Mouse (Mus musculus): ENCODE data around the gene Bcl2l13. TPM values are rescaled to one million over a fixed set of nuclear protein-coding genes. Genes with fewer than 3 reads are reported as not detected.

Gene Bcl2l13
- polyA plus RNA-seq, 1 experiment: 17.5 TPM

DNA sequence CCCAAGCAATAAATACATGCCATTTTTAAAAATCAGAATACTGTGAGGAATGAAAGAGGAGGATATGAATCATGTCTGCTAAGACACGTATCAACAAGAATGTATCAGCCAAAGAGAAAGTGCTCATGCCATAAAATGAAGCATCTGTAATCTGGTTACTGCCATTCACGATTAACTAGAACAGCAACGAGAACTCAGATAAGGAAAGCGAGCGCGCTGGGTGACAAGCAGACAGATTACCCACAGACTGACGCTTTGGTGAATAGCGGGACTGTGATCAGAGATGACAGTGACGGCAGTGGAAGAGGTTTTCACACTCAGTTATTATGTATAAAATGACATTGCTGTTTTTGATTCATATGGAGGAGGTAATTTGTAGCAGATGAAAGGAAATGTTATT lies 37.9 kb downstream of the Bcl2l13 start:
- H3K9me3 ChIP-seq (ENCODE audit: control insufficient read depth, low read length): no peaks in the 10 kb centered on the region
- H3K4me1 ChIP-seq (ENCODE audit: control insufficient read depth): peaks cover 12% of the 10 kb centered on the region
- peaks cover 88% of the 10 kb centered on the region for H3K36me3 ChIP-seq (ENCODE audit: control insufficient read depth)
- TF ChIP-seq GATA1 (IDR thresholded peaks at IDR 0.05; ENCODE audit: low read length) (no peak), TAL1 (IDR thresholded peaks at IDR 0.05; ENCODE audit: low read length) (no peak)
- no peak overlapping the region for H3K4me3 ChIP-seq (replicated peaks)
- H3K27me3 ChIP-seq (ENCODE audit: control insufficient read depth): no peaks in the 10 kb centered on the region

DNA sequence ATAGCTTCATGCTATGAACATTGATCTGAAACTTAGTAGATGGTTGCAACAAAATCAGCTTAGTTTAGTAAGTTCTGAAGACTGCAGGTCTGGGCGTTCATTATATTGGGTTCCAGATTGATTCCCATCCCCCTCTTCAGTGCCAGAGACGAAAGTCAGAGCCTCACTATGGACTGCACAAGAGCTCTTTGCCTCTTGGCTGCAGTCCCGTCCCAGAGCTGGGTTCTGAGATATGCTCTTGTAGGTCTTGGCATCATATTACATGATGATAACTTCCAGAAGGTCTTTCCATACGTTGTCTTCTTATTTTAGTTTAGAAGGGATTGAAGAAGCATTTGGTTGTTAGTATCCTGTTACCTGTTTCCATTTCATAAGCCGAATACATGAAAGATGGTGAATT lies 43.0 kb downstream of the Bcl2l13 start:
- peaks cover 97% of the 10 kb centered on the region for H3K36me3 ChIP-seq (ENCODE audit: control insufficient read depth)
- H3K4me3 ChIP-seq (replicated peaks): no peak overlapping the region
- peaks cover under 1% of the 10 kb centered on the region for H3K4me1 ChIP-seq (ENCODE audit: control insufficient read depth)
- H3K9me3 ChIP-seq (ENCODE audit: control insufficient read depth, low read length): peaks cover 2% of the 10 kb centered on the region; the same call in 1 of the 2 replicates
- H3K27me3 ChIP-seq (ENCODE audit: control insufficient read depth): no peaks in the 10 kb centered on the region
- no peak for TF ChIP-seq GATA1 (IDR thresholded peaks at IDR 0.05; ENCODE audit: low read length)

DNA sequence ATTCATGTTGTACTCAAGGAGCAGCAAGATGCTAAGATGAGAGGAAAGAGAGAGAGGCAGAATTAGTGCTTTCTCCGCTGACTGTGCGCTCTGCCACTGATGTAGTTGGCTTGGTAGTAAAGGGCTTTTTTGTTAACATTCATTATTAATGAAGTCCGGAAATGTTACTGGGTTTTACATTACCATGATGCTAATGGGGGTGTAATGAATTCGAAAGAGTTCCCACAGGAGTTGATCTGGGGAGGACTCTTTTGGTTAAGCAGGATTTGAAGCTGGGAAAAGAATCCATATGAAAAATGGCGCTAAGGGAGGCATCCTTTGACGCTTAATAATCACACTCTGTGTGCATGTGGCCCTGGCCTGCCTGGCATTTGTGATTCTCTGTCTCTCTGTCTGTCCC lies 48.4 kb downstream of the Bcl2l13 start:
- peaks cover 2% of the 10 kb centered on the region; the same call in 1 of the 2 replicates for H3K9me3 ChIP-seq (ENCODE audit: control insufficient read depth, low read length)
- TF ChIP-seq TAL1 (IDR thresholded peaks at IDR 0.05; ENCODE audit: low read length) (no peak), GATA1 (IDR thresholded peaks at IDR 0.05; ENCODE audit: low read length) (no peak)
- H3K27me3 ChIP-seq (ENCODE audit: control insufficient read depth): no peaks in the 10 kb centered on the region
- H3K4me1 ChIP-seq (ENCODE audit: control insufficient read depth): no peaks in the 10 kb centered on the region; the same call in 1 of the 2 replicates
- peaks cover 99% of the 10 kb centered on the region for H3K36me3 ChIP-seq (ENCODE audit: control insufficient read depth)
- H3K4me3 ChIP-seq (replicated peaks): no peak overlapping the region

DNA sequence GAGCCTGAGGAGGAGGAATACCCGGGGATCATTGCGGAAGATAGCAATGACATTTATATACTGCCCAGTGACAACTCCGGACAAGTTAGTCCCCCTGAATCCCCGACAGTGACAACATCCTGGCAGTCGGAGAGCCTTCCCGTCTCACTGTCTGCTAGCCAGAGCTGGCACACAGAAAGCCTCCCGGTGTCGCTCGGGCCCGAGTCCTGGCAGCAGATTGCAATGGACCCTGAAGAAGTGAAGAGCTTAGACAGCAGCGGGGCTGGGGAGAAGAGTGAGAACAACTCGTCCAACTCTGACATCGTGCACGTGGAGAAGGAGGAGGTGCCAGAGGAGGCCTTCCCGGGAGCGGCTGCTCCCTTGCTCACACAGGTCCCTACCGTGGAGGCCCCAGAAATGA lies 50.7 kb downstream of the Bcl2l13 start:
- H3K27me3 ChIP-seq (ENCODE audit: control insufficient read depth): no peaks in the 10 kb centered on the region
- TF ChIP-seq GATA1 (IDR thresholded peaks at IDR 0.05; ENCODE audit: low read length) (no peak), TAL1 (IDR thresholded peaks at IDR 0.05; ENCODE audit: low read length) (no peak)
- no peaks in the 10 kb centered on the region for H3K4me1 ChIP-seq (ENCODE audit: control insufficient read depth)
- peaks cover 2% of the 10 kb centered on the region; the same call in 1 of the 2 replicates for H3K9me3 ChIP-seq (ENCODE audit: control insufficient read depth, low read length)
- no peak overlapping the region for H3K4me3 ChIP-seq (replicated peaks)
- peaks cover 100% of the 10 kb centered on the region for H3K36me3 ChIP-seq (ENCODE audit: control insufficient read depth)

DNA sequence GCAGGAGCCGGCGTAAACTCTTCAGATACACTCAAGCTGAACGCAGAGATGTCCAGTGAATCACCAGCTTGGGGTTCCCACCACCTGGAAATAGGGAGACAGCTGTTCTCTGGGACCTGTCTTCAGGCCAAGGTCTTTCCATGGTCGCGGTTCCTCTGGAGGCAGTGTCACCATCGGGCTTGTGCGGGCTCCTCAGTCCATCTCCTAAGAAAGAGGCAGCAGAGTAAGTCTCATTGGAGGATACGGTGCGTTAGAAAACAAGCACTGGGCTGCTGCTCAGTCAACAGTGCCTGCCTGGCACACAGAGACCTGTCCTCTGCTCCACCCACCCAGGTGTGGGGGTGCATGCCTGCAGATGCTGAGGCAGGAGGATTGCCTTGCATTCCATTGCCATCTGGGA lies 58.1 kb downstream of the Bcl2l13 start:
- H3K27me3 ChIP-seq (ENCODE audit: control insufficient read depth): no peaks in the 10 kb centered on the region
- TF ChIP-seq GATA1 (IDR thresholded peaks at IDR 0.05; ENCODE audit: low read length) (no peak), TAL1 (IDR thresholded peaks at IDR 0.05; ENCODE audit: low read length) (no peak)
- H3K36me3 ChIP-seq (ENCODE audit: control insufficient read depth): peaks cover 95% of the 10 kb centered on the region
- H3K4me1 ChIP-seq (ENCODE audit: control insufficient read depth): no peaks in the 10 kb centered on the region
- H3K9me3 ChIP-seq (ENCODE audit: control insufficient read depth, low read length): no peaks in the 10 kb centered on the region
- H3K4me3 ChIP-seq (replicated peaks): no peak overlapping the region

DNA sequence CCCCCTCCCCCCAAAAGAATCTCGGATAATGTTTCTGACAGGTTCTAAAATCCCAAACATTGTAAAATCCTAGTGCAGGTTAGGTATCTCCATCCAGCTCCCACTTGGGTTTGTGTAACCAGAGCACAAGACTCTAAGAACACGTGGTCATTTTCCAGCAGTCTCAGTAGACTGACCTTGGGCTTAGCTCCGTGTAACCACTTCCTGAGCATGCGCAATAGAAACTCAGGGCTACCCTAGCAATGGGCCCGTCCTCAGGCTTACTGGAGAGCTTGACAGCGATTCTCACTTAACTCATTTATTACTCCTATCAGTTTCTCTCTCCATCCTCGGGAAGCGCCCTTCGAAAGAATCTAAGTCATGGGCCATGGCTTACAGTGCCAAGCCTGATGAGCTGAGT lies 58.5 kb downstream of the Bcl2l13 start:
- Histone ChIP-seq H3K4me1 (ENCODE audit: control insufficient read depth) (no peaks in the 10 kb centered on the region), H3K4me3 (replicated peaks) (no peak overlapping the region), H3K27me3 (ENCODE audit: control insufficient read depth) (no peaks in the 10 kb centered on the region), H3K9me3 (ENCODE audit: control insufficient read depth, low read length) (no peaks in the 10 kb centered on the region), H3K36me3 (ENCODE audit: control insufficient read depth) (peaks cover 93% of the 10 kb centered on the region)
- no peak for TF ChIP-seq TAL1 (IDR thresholded peaks at IDR 0.05; ENCODE audit: low read length)
- TF ChIP-seq GATA1 (IDR thresholded peaks at IDR 0.05; ENCODE audit: low read length): no peak

DNA sequence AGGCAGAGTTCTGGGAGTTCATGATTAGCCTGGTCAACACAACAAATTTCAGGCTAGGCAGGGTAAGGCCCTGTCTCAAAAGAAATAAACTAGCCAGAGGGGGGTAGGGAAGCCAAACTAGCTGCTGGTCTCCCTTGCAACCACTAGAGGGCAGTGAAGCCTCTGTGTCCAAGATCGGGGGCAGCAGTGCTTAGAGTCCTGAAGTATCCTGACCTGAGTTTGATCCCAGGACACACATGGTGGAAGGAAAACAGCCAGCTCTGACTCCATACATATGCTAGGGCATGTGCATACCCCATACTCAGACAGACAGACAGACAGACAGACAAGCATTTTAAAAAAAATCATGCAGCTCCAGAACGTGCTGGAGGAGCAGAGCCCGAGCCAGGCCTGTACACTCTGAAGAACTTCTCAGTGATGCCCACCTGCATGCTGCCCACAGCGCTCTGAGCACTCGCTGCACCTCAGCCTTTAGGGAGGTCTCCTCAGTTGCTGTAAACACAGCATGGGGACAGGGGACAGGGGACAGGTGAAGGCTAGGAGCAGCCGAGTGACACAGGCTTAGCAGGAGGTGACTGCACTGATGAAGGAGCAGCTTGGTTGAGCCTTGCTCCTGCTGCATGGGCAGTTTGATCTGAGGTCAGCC lies 62.3 kb downstream of the Bcl2l13 start:
- H3K36me3 ChIP-seq (ENCODE audit: control insufficient read depth): peaks cover 72% of the 10 kb centered on the region
- no peaks in the 10 kb centered on the region for H3K27me3 ChIP-seq (ENCODE audit: control insufficient read depth)
- H3K4me1 ChIP-seq (ENCODE audit: control insufficient read depth): peaks cover under 1% of the 10 kb centered on the region; the same call in 1 of the 2 replicates
- no peaks in the 10 kb centered on the region for H3K9me3 ChIP-seq (ENCODE audit: control insufficient read depth, low read length)
- H3K4me3 ChIP-seq (replicated peaks): no peak overlapping the region
- TF ChIP-seq TAL1 (IDR thresholded peaks at IDR 0.05; ENCODE audit: low read length) (no peak), GATA1 (IDR thresholded peaks at IDR 0.05; ENCODE audit: low read length) (no peak)

DNA sequence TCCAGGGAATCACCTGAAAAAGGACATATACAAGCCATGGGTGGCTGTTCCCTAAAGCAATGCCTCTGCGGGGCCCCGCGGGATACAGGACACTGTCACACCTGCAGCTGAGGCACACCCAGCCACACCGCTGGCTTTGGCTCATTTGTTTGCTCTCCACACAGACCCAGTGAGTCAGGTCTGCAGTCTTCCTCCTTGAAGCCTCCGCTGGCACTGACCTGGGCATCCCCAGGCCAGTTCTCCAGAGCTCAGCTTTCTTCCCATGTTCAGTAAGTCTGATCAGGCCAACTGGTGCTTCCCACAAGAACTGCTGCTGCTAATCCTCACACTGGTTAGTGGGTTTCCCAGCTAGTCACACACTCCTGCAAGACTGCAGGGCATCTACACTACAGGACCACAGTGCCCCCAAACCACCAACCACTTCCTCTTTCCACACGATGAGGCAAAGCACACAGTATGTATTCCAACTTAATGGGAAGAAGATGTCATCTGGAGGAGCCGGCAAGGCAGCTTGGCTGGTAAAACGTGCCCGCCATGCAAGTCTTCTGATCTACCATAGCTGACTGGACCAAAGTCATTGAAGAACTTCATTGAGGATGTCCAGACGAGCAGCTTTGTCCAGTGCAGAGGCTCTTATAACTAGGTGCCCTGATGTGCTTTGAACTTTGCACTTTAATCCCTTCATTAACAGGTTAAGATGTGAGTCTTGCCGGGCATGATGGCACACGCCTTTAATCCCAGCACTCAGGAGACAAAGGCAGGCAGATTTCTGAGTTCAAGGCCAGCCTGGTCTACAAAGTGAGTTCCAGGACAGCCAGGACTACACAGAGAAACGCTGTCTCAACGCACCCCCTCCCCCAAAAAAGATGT lies 66.0 kb downstream of the Bcl2l13 start:
- TF ChIP-seq GATA1 (IDR thresholded peaks at IDR 0.05; ENCODE audit: low read length): no peak
- TF ChIP-seq TAL1 (IDR thresholded peaks at IDR 0.05; ENCODE audit: low read length): no peak
- H3K36me3 ChIP-seq (ENCODE audit: control insufficient read depth): peaks cover 49% of the 10 kb centered on the region
- H3K9me3 ChIP-seq (ENCODE audit: control insufficient read depth, low read length): no peaks in the 10 kb centered on the region
- H3K4me1 ChIP-seq (ENCODE audit: control insufficient read depth): peaks cover 14% of the 10 kb centered on the region
- no peak overlapping the region for H3K4me3 ChIP-seq (replicated peaks)
- no peaks in the 10 kb centered on the region for H3K27me3 ChIP-seq (ENCODE audit: control insufficient read depth)

DNA sequence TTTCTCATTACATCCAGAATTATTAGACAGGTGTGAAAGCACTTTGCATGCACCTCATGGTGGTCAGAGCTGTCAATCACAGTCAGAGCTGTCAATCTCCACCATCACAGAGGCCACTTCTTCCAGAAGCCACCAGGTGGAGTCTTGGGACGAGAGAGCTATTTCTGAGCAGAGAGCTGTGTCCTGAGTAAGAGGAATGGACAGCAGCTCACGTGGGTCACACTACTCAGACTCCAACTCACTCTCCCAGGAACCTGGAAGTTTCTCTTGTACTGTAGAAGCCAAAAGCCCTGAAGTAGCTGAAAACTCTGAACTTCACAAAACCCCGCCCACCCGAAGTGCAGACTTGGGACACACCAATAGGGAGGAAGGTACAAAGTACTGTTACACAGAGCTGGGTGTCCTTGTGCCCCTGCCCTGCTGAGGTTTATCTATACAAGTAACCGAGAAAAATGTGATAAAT lies 67.5 kb downstream of the Bcl2l13 start:
- Histone ChIP-seq H3K4me1 (ENCODE audit: control insufficient read depth) (peaks cover 14% of the 10 kb centered on the region), H3K4me3 (replicated peaks) (no peak overlapping the region), H3K9me3 (ENCODE audit: control insufficient read depth, low read length) (no peaks in the 10 kb centered on the region), H3K36me3 (ENCODE audit: control insufficient read depth) (peaks cover 44% of the 10 kb centered on the region), H3K27me3 (ENCODE audit: control insufficient read depth) (no peaks in the 10 kb centered on the region)
- TF ChIP-seq GATA1 (IDR thresholded peaks at IDR 0.05; ENCODE audit: low read length) (no peak), TAL1 (IDR thresholded peaks at IDR 0.05; ENCODE audit: low read length) (no peak)

Data from erythroblast, embryonic 14.5 days (primary cell).